Mouse (Mus musculus) spleen, adult 10 weeks (tissue): ENCODE results near the gene Zfp507. TPM values are rescaled to one million over a fixed set of nuclear protein-coding genes. Genes with fewer than 3 reads are reported as not detected.

Experiments used
- polyA plus RNA-seq: library from polyadenylated mRNA; stranded (reverse); fragments of 350-450 nt; fragmentation: Illumina TruSeq; extraction: RNeasy Lipid Tissue Mini Kit (QIAGEN cat#74804); gene quantifications from one replicate; pipeline ENCODE4 v1.2.3, GENCODE M21; 2015; ENCODE audit warnings: low replicate concordance; ENCODE audit not compliant: insufficient read depth

The Zfp507 gene
- 21.0 TPM for polyA plus RNA-seq

GRCm38 (mm10) chr7:35802906-35803595, at the start of gene Zfp507:
Gene Zfp507, minus strand, starts transcription at chr7:35803003.

GRCm38 (mm10) chr7:35754033-35754885, 48.5 kb downstream of the Zfp507 start, which contains the start of gene Dpy19l3:
Gene Dpy19l3, minus strand, starts transcription at chr7:35754454.

Other genes with a start within 250 kb of the Zfp507 start
- gene Nudt19, start 246.7 kb downstream of the Zfp507 start, polyA plus RNA-seq = 55.5 TPM
- gene Rgs9bp, start 217.4 kb downstream of the Zfp507 start, polyA plus RNA-seq = 0.17 TPM
- 26.0 TPM for gene Ankrd27, start 216.8 kb downstream of the Zfp507 start, polyA plus RNA-seq
- 130 TPM for gene Pdcd5, start 155.5 kb downstream of the Zfp507 start, polyA plus RNA-seq
- gene Dpy19l3, start 48.5 kb downstream of the Zfp507 start, polyA plus RNA-seq = 11.2 TPM